Mouse (Mus musculus) kidney, adult 2 months (tissue): Measurements from ENCODE around the gene Cpn1. TPM values are rescaled to one million over a fixed set of nuclear protein-coding genes. Genes with fewer than 3 reads are reported as not detected.

Experiments
- DNase-seq: peaks from one replicate; pipeline ENCODE4 v3.0.0; 2021
- H3K27ac ChIP-seq: fragments of 200-500 bp; 2 replicates; pipeline ENCODE4 v1.5.1; 2012; ENCODE audit warnings: low read depth, low read length, control low read depth, inconsistent platforms; ENCODE audit not compliant: insufficient read depth
- H3K27me3 ChIP-seq: fragments of 200-500 bp; replicated peaks from 2 replicates; pipeline ENCODE4 v1.6.1; 2012; ENCODE audit warnings: mild to moderate bottlenecking, moderate library complexity, low read length, inconsistent platforms; ENCODE audit not compliant: control insufficient read depth, insufficient read depth
- H3K36me3 ChIP-seq: fragments of 200-500 bp; 2 replicates; pipeline ENCODE4 v1.6.1; 2012; ENCODE audit warnings: mild to moderate bottlenecking, moderate library complexity, low read length, inconsistent platforms; ENCODE audit not compliant: control insufficient read depth, insufficient read depth
- H3K4me1 ChIP-seq: fragments of 200-500 bp; 2 replicates; pipeline ENCODE4 v1.6.1; 2011; ENCODE audit warnings: low read length; ENCODE audit not compliant: control insufficient read depth, insufficient read depth
- H3K4me3 ChIP-seq: fragments of 200-500 bp; 2 replicates; pipeline ENCODE4 v1.5.1; 2011; ENCODE audit warnings: mild to moderate bottlenecking, low read depth, low read length, control low read depth; ENCODE audit not compliant: insufficient read depth
- CTCF ChIP-seq: fragments of 200-500 bp; conservative IDR thresholded peaks from 2 replicates; pipeline ENCODE4 v1.5.1; 2011; ENCODE audit warnings: low read depth, mild to moderate bottlenecking, control low read depth, low read length, moderate library complexity, mixed read lengths; ENCODE audit not compliant: insufficient read depth, insufficient read length
- POLR2A ChIP-seq: fragments of 200-500 bp; IDR thresholded peaks from one replicate; pipeline ENCODE4 v1.6.1; 2011; ENCODE audit warnings: low read depth, low read length, control low read depth
- WGBS: fragments of 180-500 bp; shearing (Covaris S2); methylation state at CpG from one replicate; pipeline ENCODE4 v1.1.7; 2018; 5-methylcytosine and 5-hydroxymethylcytosine counted together
- polyA plus RNA-seq: library from polyadenylated mRNA; depleted of rRNA; stranded (reverse); fragments of >200 nt; gene quantifications from 2 replicates; pipeline ENCODE4 v1.2.3, GENCODE M21; 2012

Cpn1 gene
- polyA plus RNA-seq, 1 experiment, result 103 TPM

DNA sequence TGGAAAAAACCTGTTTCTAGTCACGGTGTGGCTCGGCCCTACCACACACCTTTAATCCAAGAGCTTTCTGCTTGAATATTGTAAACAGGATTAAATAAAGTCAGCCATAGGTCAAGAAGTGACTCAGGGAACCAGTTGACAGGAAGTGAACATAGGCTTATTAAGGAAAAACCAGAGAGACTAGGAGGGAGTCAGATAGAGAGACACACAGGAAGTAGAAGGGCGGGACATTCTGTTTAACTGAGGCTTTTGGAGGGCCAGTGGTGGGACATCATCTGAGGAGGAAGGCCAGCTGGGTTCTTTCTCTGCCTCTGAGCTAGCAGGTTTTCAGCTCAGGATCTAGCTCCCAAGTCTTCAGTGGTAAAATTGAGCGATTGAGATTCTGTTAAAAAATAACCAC is 66.5 kb downstream of the Cpn1 start:
- DNase-seq, result no peak
- Histone ChIP-seq H3K27me3 (no peaks in the 10 kb centered on the region), H3K4me1 (peaks cover 18% of the 10 kb centered on the region; the same call in 1 of the 2 replicates), H3K4me3 (no peak overlapping the region), H3K27ac (no peak overlapping the region), H3K36me3 (no peaks in the 10 kb centered on the region)
- 79% methylated on average over 4 of the region's 4 CpGs for WGBS
- TF ChIP-seq CTCF, result no peak

GRCm38 (mm10) chr19:43918834-43919233 is 67.5 kb downstream of the Cpn1 start:
- H3K36me3 ChIP-seq, result no peaks in the 10 kb centered on the region
- H3K4me3 ChIP-seq, result no peak overlapping the region
- H3K4me1 ChIP-seq, result peaks cover 18% of the 10 kb centered on the region; the same call in 1 of the 2 replicates
- no peak for DNase-seq
- WGBS, result 93% methylated on average over 3 of the region's 3 CpGs
- no peak overlapping the region for H3K27ac ChIP-seq
- H3K27me3 ChIP-seq, result no peaks in the 10 kb centered on the region
- TF ChIP-seq POLR2A, result no peak
- no peak for TF ChIP-seq CTCF

- WGBS, result 86% methylated on average over 6 of the region's 6 CpGs
- H3K4me1 ChIP-seq, result peaks cover 18% of the 10 kb centered on the region; the same call in 1 of the 2 replicates
- TF ChIP-seq CTCF, result no peak
- H3K4me3 ChIP-seq, result no peak overlapping the region
- H3K27ac ChIP-seq, result no peak overlapping the region
- H3K27me3 ChIP-seq, result no peaks in the 10 kb centered on the region
- no peak for DNase-seq
- no peaks in the 10 kb centered on the region for H3K36me3 ChIP-seq
Observed at GRCm38 (mm10) chr19:43917763-43918162, 68.6 kb downstream of the Cpn1 start.

DNA sequence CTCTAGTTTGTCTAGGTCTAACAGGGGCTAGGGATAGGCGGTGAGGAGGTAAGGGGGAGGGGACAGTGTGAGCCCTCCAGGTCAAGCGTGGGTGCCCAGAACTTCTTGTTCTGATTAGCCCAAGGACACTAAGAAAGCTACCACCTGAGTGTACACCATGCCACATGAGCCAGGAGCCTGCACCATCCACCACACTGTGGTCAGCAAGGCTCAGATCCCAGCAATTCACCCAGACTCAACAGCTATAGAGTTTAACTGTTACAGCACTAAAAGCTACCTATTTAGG is 69.0 kb downstream of the Cpn1 start:
- Histone ChIP-seq H3K36me3 (no peaks in the 10 kb centered on the region), H3K27ac (no peak overlapping the region), H3K27me3 (no peaks in the 10 kb centered on the region), H3K4me1 (peaks cover 18% of the 10 kb centered on the region; the same call in 1 of the 2 replicates), H3K4me3 (no peak overlapping the region)
- no peak for DNase-seq
- WGBS, result 75% methylated on average over 2 of the region's 2 CpGs
- TF ChIP-seq CTCF, result no peak
- TF ChIP-seq POLR2A, result no peak

DNA sequence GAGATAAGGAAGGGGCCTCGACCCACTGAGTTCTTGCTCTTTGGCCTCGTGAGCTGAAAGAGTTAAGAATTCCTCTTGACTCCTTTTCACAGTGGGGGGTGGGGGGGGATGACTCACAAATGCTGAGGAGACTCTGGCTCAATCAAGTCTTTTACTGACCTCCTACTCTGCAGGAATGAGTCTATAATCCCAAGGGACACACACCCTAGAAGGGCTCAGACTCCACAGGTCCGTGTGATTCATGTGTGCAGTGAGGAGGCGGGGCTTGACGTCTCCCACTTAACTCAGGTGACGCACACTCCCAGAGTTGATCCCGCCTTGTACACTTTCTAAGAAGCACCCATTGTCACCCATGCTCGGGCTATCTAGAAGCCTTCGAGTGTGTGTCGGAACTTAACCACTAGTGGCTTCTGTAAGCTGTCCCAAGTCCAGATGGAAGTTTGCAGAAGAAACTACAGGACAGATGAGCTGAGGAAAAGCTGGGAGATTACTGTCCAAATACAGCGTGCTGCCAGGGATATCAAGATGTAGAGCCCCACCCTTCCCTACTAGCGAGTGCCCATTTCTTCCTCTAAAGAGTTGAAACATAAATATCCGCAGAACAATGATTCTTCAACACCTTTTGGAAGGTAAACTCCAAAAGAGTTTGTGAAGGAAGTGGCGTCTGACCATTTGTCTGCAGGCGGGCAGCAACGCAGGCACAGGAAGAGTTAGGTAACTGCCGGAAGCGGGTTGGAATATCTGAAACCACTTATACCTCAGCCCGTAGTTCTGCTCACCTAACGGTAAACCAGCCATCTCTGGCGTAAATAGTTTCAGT is 69.6 kb downstream of the Cpn1 start:
- Histone ChIP-seq H3K4me1 (peaks cover 18% of the 10 kb centered on the region; the same call in 1 of the 2 replicates), H3K36me3 (no peaks in the 10 kb centered on the region), H3K27ac (no peak overlapping the region), H3K4me3 (no peak overlapping the region), H3K27me3 (no peaks in the 10 kb centered on the region)
- WGBS, result 63% methylated on average over 21 of the region's 21 CpGs
- TF ChIP-seq CTCF (no peak), POLR2A (no peak)
- no peak for DNase-seq

- no peaks in the 10 kb centered on the region for H3K36me3 ChIP-seq
- no peak for TF ChIP-seq CTCF
- TF ChIP-seq POLR2A, result no peak
- H3K4me1 ChIP-seq, result peaks cover 15% of the 10 kb centered on the region; the same call in 1 of the 2 replicates
- no peak overlapping the region for H3K27ac ChIP-seq
- WGBS, result 37% methylated on average over 9 of the region's 9 CpGs
- H3K27me3 ChIP-seq, result no peaks in the 10 kb centered on the region
- H3K4me3 ChIP-seq, result no peak overlapping the region
- peak; percentile 56 for DNase-seq
Observed at GRCm38 (mm10) chr19:43915431-43915830, 70.9 kb downstream of the Cpn1 start.

DNA sequence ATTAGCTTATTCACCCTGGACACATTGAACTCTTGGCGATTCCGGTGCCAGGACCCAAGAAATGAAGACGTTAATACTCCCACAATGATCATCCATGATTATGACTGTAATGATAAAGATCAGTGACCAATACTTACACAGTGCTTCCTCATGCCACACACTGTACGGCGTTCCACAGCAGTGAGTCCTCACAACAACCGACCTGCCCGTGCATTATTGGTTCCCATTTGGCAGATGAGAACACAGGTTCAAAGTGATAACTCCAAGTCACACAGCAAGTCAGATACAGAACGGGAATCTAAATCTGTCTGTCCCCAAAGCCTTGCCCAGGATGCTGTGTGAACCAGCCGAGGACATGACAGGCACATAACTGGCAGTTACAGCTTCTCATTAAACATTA is 71.4 kb downstream of the Cpn1 start:
- Histone ChIP-seq H3K4me1 (peaks cover 15% of the 10 kb centered on the region; the same call in 1 of the 2 replicates), H3K27ac (no peak overlapping the region), H3K36me3 (no peaks in the 10 kb centered on the region), H3K27me3 (no peaks in the 10 kb centered on the region), H3K4me3 (no peak overlapping the region)
- DNase-seq, result no peak
- WGBS, result 81% methylated on average over 9 of the region's 9 CpGs
- no peak for TF ChIP-seq POLR2A
- no peak for TF ChIP-seq CTCF
